Mouse (Mus musculus): ENCODE measurements at regions not wholly inside any gene's neighbourhood (a gene's known extent, or its start where the extent isn't known, plus 50 kb on each side); places are given as distances from the start of the nearest gene placed in this dataset.

GRCm38 (mm10) chr17:69770046-69770445, 198.8 kb upstream of the Dlgap1 start:
- dilution Hi-C loops (cut with MboI; ENCODE audit: extremely low pct_ligation_motif_present, extremely low pct_unique_long_range_greater_than_20kb, low sequenced_read_pairs) = no loop called here
- no peak overlapping the region for H3K4me3 ChIP-seq (replicated peaks in 1 of 3; ENCODE audit: low read depth in 2 of 3, low read length in 2 of 3, poor library complexity in 1 of 3)
- TF ChIP-seq CHD2 (IDR thresholded peaks at IDR 0.05; ENCODE audit: low read length) (no peak), SMC3 (IDR thresholded peaks at IDR 0.05; ENCODE audit: low read depth, low read length) (no peak), USF1 (IDR thresholded peaks at IDR 0.05; ENCODE audit: low read depth, low read length) (no peak), MYC (IDR thresholded peaks at IDR 0.05; ENCODE audit: low read depth, low read length) (no peak), MAX (IDR thresholded peaks at IDR 0.05; ENCODE audit: low read length) (no peak), POLR2AphosphoS2 (IDR thresholded peaks at IDR 0.05; ENCODE audit: low read depth, low read length) (no peak)
- H3K9me3 ChIP-seq (replicated peaks; ENCODE audit: low read length) = peaks cover 62% of the 10 kb centered on the region
- no peaks in the 10 kb centered on the region for H3K36me3 ChIP-seq (replicated peaks in 1 of 2; ENCODE audit: control insufficient read depth in 1 of 2, insufficient read depth in 1 of 2, low read length in 1 of 2)
- H3K79me2 ChIP-seq (replicated peaks; ENCODE audit: control insufficient read depth, extremely low read depth, insufficient read depth, poor library complexity, severe bottlenecking) = no peaks in the 10 kb centered on the region
- H3K4me1 ChIP-seq (ENCODE audit: control insufficient read depth in 1 of 2, insufficient read depth in 2 of 2) = no peaks in the 10 kb centered on the region
- H3K9ac ChIP-seq (ENCODE audit: insufficient read depth, low read depth) = no peak overlapping the region
- DNase-seq (ENCODE audit: extremely low read depth) = no peak
- in situ Hi-C loops (cut with MboI; ENCODE audit: low pct_ligation_motif_present, low pct_unique_long_range_greater_than_20kb, low sequenced_read_pairs) = no loop called here
- H3K27ac ChIP-seq (ENCODE audit: insufficient read depth, low read depth) = no peak overlapping the region
- no peaks in the 10 kb centered on the region for H3K27me3 ChIP-seq (replicated peaks)
- H3K4me2 ChIP-seq (ENCODE audit: insufficient read depth, low read depth, poor library complexity, severe bottlenecking) = no peak overlapping the region

- Histone ChIP-seq H3K9me3 (replicated peaks; ENCODE audit: low read length) (peaks cover 42% of the 10 kb centered on the region), H3K9ac (ENCODE audit: insufficient read depth, low read depth) (no peak overlapping the region), H3K4me2 (ENCODE audit: insufficient read depth, low read depth, poor library complexity, severe bottlenecking) (no peak overlapping the region), H3K4me1 (ENCODE audit: control insufficient read depth in 1 of 2, insufficient read depth in 2 of 2) (no peaks in the 10 kb centered on the region), H3K79me2 (replicated peaks; ENCODE audit: control insufficient read depth, extremely low read depth, insufficient read depth, poor library complexity, severe bottlenecking) (no peaks in the 10 kb centered on the region), H3K27me3 (replicated peaks) (no peaks in the 10 kb centered on the region), H3K4me3 (replicated peaks in 1 of 3; ENCODE audit: low read depth in 2 of 3, low read length in 2 of 3, poor library complexity in 1 of 3) (no peak overlapping the region), H3K36me3 (replicated peaks in 1 of 2; ENCODE audit: control insufficient read depth in 1 of 2, insufficient read depth in 1 of 2, low read length in 1 of 2) (no peaks in the 10 kb centered on the region), H3K27ac (ENCODE audit: insufficient read depth, low read depth) (no peak overlapping the region)
- in situ Hi-C loops (cut with MboI; ENCODE audit: low pct_ligation_motif_present, low pct_unique_long_range_greater_than_20kb, low sequenced_read_pairs) (no loop called here), dilution Hi-C loops (cut with MboI; ENCODE audit: extremely low pct_ligation_motif_present, extremely low pct_unique_long_range_greater_than_20kb, low sequenced_read_pairs) (no loop called here)
- DNase-seq (ENCODE audit: extremely low read depth) = no peak
- TF ChIP-seq BHLHE40 (IDR thresholded peaks at IDR 0.05; ENCODE audit: low read depth, low read length) (no peak), RAD21 (IDR thresholded peaks at IDR 0.05; ENCODE audit: low read depth, low read length) (no peak), USF1 (IDR thresholded peaks at IDR 0.05; ENCODE audit: low read depth, low read length) (no peak), POLR2A (IDR thresholded peaks at IDR 0.05; ENCODE audit: low read depth, low read length) (no peak), NRF1 (IDR thresholded peaks at IDR 0.05; ENCODE audit: low read depth, low read length) (no peak), JUND (conservative IDR thresholded peaks at IDR 0.05; ENCODE audit: low read depth, low read length) (no peak), HCFC1 (IDR thresholded peaks at IDR 0.05; ENCODE audit: low read depth, low read length) (no peak), TCF12 (IDR thresholded peaks at IDR 0.05; ENCODE audit: low read depth, low read length) (no peak), MEF2A (IDR thresholded peaks at IDR 0.05; ENCODE audit: borderline replicate concordance, low read depth, low read length) (no peak), KAT2A (IDR thresholded peaks at IDR 0.05; ENCODE audit: insufficient replicate concordance, low read length) (no peak), MXI1 (IDR thresholded peaks at IDR 0.05; ENCODE audit: low read depth, low read length) (no peak), TBP (conservative IDR thresholded peaks at IDR 0.05; ENCODE audit: low read depth, low read length) (no peak)
These were observed 187.7 kb upstream of the Dlgap1 start for GRCm38 (mm10) chr17:69781201-69781600.

Data from CH12.LX (cell line).